Mouse (Mus musculus): ENCODE results near the gene Crtac1. TPM values are rescaled to one million over a fixed set of nuclear protein-coding genes. Genes with fewer than 3 reads are reported as not detected.

The Crtac1 gene
- total RNA-seq, 1 experiment from 2014 or later, result 0.37 TPM

DNA sequence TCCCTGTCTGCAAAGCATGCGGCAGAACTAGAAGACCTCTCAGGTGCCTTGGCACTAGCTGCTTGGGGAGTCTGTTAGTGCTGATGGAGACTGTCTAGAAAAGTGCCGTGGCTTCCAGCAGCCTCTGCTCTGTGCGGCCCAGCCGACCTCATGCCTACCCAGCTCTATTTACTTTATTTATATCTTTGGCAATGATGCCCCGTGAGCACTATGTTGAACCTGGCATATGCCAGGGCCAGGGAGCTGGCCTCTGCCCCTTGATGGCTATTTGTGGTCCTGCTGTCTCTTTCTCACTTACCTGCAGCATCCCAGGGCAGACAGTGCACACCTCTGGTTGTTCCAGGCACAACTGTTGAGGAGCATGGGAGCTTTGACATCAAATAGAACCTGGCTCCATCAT is 153.1 kb downstream of the Crtac1 start:
- DNase-seq, result no peak

DNA sequence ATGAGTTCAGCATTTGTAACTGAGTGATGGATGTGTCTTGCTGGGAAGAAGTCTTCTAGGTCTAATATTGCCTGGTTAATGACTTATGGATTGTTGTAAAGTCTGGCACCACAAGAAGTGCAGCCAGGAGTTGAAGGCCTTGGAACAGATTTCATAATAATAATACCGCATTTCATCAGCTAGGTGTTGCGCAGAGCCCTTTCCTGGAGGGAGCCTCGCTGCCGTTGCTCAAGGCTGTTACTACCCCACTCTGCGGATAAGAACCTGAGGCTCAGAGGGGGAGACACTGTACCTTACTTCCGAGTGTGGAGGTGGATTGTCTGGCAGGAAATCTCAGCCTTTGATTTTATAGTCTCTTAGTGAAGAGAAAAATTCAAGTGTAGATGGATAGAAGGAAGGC is 154.3 kb downstream of the Crtac1 start:
- DNase-seq, result no peak

DNA sequence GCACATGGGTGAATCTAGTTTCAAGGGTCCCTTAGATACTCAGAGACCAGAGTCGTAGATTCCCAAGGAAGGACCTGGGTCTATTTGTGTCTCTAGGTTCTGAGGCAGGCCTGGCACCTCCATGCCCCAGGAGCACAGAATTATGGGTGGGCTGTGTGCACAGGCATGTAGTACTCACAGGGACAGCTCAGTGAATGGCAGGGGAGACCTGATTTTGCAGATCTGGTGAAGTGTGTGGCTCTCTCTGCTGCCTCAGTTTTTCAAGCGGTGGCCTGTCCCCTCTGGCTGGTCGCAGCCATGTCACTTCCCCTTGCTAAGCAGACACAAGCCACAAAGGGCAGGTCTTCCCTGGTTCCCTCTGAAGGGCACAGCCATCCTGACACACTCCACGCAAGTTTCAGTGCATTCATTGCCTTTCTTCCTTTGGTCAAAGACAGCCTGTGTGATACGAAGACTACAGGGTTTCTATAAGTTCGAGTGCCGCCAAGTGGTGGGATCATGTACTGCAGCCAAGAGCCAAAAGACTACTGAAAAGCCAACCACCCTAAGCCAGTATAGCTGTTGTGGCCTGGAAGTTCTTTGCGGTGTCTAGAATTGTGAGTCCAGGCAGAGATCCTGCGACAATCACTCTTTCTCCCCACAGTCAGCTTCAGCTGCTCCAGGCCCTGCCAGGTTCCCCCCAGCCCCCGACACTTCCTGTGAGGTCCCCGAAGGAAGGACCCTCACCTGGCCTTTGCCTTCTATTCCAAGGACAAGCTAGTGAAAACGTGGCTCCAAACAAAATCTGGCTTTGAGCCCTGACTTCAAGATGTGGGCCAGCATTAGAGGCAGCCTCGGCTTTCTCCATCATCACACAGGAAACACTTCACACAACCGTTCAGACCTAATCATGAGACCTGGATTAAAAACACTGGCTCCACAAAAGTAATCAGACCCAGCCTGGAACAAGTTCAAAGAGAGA is 159.3 kb downstream of the Crtac1 start:
- peak; percentile 83 for DNase-seq

DNA sequence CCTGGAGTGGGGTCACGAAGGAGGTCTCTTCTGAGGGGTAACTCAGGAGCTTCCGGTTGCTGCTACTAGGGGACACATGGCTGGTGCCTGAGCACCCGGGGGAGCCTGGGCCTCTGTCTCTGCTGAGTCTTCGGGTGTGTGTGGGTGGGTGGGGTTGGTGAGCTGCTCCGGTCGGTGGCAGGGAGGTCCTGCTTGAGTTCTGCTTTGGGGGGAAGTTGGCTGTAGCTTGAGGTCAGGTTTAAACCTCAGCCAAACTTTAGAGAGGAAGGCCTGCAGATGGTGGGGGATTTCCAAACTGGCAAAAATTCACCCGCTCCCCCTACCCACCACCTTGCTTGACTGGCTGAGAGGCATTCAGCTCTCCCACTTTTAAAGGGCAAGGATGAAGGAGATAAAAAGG is 160.4 kb downstream of the Crtac1 start:
- DNase-seq, result no peak

DNA sequence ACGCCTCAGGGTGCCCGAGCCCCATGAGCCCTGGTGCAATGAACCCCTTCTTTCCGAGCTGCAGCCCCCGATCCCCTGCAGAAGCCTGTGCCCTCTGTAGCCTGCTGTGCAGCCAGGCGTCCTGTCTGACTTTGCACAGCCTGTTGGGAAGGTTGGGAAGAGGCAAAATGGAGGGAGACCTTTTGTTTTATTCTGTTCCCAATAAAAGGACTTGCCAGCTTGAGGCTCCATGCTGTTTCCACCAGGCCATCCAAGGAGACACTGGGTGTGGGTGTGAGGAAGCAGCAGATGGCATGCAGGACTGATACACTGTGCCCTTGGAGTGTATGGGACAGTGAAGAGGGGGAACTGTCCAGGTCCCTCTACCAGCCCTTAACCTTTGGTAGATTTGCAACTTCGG is 161.5 kb downstream of the Crtac1 start:
- DNase-seq, result no peak

DNA sequence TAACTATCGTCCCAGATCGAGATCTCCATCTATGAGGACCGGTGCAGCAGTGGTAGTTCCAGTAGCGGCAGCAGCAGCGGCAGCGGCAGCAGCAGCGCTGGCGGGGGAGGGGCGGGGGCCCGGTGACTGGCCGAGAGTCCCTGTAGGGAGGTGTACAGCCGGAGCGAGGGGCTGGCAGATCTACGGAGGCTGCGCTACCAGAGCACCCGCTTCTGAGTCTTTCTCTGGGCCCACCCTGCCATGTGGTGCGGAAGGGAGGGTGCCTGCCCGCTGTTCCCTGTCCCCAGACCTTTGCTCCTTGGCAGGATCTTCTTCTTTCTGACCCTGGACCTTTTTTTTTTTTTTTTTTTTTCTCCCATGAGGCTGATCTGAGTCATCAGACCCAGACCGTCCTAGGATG is 163.2 kb downstream of the Crtac1 start:
- DNase-seq, result peak; percentile 70

DNA sequence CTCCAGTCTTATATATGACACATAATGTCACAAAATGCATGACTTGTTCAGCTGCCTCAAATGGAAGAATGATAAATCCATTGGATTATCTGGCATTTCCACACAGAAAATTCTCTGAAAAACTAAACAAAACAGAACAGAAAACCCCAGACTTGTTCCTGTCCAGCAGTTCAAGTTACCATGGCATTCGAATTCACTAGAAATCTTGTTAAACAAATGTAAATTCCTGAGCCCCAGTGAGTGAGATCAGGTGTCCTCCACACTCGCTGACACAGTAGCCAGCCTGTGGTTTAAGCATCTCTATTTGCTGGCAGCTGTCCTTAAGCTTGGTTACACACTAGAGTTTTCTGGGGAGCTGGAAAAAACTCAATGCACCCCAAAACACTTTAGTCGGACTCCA is 168.1 kb downstream of the Crtac1 start:
- DNase-seq, result no peak

DNA sequence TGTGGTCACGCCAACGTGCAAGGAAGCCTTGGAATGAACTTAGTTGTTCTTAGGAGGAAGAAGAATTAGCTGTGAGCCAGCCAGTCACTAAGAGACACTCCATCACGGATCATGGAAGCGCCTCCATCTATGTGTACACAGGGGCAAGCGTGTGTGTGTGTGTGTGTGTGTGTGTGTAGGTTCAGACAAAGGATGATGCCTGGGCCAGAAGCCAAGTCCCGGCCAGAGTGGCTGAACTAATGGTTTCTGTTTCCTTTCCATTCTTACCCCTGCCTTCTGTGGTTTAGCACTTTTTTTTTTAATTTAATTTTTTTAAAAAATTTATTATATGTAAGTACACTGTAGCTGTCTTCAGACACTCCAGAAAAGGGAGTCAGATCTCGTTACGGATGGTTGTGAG is 171.1 kb downstream of the Crtac1 start:
- DNase-seq, result no peak

DNA sequence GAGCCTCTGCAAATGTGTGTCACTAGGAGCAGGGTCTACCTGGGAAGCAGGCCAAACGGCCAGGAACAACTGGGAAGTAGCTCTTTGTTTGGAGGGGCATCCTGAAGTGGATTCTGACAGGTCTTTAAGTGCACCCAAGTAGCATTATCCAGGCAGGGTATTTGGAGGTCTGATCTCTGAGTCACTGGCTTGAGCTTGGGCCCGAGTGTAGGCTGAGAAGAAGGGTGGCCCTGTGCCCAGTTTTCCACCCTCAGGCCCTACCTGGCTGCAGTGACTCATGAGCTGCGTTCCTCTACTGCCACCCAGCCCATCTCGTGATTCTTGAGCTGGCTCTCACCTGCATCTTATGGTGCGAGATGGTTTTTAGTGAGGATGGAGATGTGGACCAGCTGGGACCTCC is 173.0 kb downstream of the Crtac1 start:
- DNase-seq, result no peak

DNA sequence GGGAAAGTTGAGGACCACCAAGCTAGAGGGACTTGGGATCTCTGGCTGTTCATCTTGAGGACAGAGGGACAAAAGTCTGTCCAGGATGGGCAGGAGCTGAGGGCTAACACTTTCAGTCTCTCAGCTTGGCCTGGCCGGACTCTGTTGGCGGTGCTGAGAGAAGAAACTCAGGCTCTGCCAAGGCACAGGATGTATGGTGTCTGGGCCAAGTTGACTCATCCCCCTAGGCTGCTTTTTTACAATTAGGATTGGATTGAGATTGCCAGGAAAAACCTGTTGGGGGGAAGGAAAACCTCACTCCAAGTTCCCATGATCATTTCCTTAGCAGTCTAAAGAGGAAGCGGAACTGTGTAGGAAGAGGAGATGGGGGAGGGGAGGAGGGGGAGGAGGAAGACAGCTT is 173.6 kb downstream of the Crtac1 start:
- no peak for DNase-seq

DNA sequence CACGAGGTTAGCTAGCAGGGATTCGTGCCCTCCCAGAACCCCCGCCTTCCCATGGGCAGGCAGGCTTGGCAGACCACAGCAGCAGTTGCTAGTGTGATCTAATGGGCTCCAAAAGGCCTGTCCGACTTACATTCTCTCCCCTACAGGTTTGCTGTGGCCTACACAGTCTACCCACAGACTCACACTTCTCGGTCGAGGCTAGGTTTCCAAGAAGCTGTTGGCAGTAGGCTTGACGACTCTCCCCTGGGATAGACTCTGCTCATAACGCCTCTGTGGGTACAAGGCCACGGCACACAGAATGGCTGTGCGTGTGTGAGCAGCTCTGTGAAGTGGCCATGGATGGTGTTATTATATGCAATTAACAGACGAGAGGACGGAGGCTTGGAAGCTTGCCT is 174.3 kb downstream of the Crtac1 start:
- no peak for DNase-seq

DNA sequence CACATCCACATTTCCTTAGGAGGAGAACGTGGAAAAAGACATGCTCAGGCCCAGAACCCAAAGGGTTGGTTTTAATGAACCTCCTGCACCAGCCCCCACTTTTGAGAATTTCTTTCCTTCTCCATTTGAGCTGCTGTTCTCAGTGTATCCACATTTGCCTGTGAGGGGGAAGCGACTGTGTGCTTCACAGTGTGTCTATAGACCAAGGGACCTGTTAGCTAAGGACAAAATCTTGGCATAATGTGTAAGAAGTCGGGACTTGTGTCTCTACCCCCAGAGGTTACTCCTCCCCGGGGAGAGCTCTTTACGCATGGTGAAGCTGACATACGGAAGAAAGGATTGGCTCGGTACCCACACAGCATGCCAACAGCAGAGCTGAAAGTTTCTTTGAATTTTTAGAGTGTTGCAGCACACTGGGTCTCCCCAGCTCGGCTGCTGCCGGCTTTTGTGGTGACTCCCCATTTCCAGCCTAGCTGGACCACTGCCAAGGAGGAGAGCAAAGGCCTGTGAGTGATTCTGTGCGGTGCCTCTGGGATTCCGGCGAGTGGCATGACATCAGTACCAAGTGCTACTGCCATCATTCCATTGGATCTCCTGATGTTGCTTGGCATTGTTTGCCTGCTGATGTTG is 174.9 kb downstream of the Crtac1 start:
- no peak for DNase-seq

DNA sequence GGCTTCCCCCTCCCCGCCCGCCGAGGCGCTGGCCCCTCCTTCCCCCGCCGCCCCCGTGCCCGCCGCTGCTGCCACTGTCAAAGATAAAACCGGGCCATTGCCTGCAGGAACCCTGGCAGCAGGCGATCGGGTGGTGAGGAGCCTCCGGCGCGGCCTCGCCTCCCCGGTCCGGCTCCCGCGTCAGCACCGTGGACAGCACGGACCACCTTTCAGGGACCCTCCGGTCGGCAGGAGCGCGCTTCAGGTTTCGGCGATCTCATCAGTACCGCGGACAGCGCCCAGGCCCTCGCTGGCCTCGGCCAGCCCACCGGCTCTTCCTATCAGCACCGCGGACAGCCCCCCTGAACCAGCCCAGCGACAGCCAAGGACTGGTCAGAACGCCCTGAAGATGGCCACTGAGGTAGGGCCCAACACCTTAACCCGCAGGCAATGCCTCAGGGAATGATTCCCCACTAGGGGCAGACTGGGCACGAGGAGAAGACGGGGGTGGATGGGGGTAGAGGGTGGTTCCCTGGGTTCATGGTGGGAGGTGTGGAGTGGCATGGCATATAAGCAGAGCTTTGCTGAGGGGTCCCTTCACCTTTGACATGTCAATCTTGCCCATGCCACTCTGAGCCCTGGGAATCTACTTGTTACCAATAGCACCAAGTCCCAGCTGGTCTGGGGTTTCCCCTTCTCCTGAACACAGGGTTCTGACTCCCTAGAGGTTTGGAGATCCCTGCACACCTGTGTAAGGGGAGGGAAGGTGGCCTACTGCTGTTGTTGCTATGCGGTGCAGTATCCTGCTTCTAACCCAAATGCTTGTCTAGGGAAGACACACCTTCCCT is 175.6 kb downstream of the Crtac1 start:
- peak; percentile 94 for DNase-seq

DNA sequence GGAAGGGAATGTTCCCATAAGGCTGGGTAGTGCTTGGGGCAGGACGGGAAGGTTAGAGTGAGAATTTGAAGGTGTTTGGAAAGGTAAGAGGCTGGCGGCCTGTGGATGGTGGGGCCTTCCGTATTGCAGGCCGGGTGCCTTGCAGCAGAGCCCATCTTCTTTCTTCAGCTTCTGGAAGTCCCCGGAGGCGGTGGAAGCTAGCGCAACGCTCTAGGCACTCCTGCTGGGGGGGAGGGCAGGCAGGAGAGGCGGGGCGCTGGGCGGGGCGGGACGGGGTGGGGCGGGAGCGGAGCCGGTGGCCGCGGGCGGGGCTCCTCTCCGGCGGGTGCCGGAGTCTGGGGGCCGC is 176.2 kb downstream of the Crtac1 start:
- peak; percentile 31 for DNase-seq

DNA sequence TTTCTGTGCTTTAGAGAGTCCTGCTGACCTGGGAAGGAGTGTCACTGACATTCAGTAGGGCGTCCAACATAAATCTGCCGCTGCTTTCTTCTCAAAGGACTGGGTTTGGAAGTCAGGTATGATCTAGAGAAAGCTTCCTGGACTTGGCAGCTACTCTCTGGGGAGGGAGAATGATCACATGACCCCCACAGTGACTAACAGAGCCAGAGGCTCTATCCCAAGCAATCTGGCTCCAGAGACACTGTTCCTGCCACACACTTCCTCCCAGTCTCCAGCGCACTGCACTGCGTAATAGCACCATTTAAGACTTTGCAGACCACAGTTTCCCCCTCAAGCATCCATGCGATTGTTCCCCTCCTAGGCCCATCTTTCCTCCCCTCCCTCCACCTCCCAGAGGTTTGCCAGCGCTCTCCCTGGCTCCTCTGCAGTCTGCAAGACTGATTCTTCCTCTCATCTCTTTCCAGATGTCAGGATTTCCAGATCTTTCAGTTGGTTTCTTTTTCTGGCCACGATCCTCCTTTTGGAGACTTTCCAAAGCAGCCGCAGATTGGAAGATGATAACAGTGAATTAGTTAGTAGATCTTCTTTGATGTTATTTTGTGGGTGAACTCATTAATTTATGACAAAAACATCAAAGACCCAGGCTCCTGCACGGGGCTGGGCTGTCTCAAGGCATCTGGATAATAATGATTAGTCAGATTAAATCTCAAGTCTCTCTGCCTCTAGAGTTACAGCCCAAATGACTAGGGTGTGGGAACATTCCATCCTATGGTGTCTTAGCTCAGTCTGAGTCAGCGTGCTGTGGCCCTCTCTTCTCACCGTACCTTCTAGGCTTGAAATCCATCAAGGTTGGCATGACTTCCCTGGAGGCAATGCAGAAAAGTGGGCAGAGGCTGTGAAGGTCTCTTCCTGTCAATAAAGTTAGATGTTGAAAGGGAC is 181.3 kb downstream of the Crtac1 start:
- DNase-seq, result peak; percentile 27

DNA sequence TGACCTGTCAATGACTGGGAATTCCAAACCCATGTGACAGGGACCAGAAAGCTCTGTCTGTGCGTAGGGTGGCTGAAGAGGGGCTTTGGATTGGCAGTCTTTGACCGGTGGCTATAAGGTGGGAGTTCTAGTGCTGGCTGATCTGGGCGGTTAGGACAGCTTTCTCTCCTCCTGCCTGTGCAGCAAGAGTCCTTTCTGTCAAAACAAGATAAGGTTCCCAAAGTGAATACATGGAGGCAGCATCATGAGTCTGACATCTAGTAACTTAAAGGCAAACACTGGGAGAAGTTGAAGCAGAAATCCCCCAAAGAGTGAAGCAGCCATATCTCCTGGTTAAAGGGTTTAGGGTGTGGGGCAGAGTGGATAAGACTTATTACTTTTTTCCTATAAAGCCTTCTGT is 184.1 kb downstream of the Crtac1 start, which contains the start of gene Golga7b:
Gene Golga7b, plus strand, starts transcription at position 56 of the 400 bp plus-strand sequence.
- no peak for DNase-seq

DNA sequence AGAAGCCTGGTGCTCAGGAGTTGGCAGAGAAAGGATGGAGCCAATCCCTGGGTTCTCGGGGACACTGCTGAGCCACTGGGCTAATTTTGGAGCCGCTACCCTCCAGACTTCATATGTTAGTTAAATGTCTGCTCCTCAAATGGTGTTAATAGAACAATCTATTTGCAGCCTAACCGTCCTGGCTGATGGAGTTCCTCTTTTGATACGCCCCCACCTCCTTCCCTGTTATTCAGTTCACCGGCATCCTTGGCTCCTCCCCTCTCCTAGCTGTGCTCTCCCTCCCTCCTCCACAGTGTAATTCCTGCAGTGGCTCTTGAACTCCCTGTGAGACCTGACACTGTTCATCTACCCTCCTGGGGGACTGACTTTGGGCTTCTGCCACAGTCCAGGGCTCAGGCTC is 185.0 kb downstream of the Crtac1 start:
- DNase-seq, result no peak

DNA sequence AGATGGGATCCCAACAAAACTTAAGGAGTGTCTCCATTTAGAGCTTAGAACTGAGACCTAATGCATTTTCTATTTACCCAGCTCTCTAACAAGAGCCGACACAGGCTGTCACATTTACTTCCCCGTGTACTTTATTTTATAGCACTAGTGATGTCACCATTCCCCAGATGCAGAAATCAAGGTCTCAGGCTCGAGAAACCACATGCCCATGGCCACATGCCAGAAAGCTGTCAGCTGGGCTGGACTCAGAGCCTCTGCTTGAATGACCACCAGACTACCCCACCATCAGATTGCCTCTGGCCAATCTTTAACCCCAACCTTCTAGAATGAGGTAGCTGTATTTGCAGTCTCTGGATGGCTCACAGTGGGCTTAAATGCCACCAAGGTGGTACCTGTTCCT is 188.2 kb downstream of the Crtac1 start:
- DNase-seq, result peak; percentile 58

DNA sequence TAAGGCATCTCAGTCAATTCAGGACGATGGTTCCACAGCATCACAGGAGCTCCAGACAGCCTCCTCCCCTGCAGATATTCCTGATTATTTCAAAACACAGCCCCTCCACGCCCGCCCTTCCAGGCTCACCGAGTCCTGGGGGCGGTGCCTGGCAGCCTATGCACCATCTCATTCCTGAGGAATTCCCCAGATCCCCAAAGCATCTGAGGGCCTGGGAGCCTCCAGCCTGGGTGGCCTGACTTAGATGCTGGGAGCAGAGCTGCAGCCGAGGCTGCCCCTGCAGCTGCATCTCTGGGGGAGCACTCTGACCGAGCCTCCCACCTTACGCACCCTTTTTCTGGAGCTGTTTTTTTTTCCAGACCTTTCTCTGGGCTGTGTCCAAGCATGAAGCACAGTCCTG is 190.7 kb downstream of the Crtac1 start:
- DNase-seq, result no peak

DNA sequence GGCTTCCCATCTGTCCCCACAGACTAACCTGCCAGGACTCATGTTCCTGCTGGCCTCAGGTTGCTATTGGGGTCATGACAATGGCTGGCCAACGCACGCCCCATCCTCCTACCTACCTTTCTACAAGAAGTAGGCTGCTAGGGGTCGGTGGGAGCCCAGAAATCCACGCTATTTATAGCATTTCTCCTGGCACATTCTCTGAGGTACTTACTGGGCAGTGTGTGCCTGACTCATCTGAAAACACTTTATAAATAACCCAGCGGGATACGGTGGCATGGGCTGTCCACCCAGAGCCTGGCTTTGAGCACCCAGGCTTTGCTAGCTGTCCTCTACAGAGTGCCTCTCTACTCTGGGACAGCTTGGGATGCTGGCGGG is 193.3 kb downstream of the Crtac1 start:
- no peak for DNase-seq

DNA sequence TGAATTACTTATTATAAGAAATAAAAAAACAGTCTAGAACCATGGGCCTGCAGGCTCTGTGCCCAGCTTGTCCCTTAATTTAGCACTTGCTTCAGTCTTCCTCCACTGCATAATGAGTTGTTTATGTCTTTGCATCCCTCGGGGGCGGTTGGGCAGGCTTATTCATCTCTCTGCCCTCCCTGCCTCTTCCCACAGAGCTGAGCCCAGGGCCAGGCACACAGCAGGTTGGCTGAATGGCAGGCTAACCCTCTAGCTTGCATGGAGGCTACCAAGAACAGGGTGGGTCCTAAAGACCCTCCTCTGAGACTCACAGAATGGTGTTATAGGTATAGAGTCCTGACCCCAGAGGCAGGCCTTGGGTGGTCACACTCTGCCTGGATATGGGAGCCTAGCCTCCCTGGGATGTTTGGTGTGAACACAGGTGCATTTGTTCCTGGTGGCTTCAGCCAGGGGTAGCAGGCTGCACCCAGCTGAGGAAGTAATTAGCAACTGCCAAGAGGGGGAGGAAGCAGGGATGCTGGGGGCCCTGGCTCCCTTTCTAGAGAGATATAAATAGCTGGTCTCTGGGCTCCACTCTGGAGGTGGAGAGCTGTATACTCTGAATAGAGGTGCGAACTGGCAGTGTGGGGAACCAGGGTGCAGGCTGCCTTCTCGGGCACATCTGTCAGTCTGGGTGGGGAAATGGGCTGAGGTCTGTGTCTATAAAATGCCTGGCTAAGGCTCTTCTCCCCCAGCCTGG is 193.8 kb downstream of the Crtac1 start:
- DNase-seq, result no peak
